12 mouse cellular contexts compared by ENCODE assay signal in the genomic region with DNA sequence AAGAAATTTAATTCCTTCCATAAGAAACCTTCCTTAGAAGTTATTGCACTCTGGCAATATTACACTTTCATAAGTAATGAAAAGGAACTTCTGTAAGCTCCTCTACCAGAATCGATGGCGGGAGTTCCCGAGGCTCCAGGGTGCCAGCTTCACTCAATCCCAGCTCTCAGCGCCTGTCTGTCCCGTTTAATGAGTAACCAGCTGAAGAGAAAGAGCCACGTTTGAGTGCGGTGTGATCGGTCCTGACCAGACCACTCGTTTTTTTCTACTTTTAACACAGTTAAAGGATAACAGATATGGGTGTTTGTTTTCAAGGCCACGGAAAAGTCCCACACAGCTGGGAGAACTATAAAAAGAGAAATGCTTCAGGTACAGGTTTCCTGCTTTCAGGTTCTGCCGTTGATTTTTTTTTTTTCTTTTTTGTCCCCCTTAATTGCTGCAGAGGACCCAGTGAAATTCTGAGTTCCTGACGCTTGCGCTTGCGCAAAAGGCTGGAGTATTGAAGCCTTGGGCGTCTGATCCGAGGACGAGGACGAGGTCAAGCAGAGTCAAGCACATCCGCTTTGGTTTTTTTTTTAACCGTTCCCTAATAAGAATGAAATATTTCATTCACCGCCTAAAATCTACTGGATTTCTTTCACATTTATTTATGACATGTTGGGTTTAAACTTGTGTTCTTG. TPM values are rescaled to one million over a fixed set of nuclear protein-coding genes. Genes with fewer than 3 reads are reported as not detected.
DNase-seq lines count a peak whose midpoint lies in the region; ATAC-seq and TF ChIP-seq lines count a peak whose summit lies in the region.
"Had no signal": no experiment of that assay in that cellular context is flagged by ENCODE, and none has a peak within 500 bp of the region (broad histone marks: within the 10 kb centered on the region; RNA-seq: fewer than 3 reads in every experiment).

No protein-coding gene starts in this region.

- H3K4me2 ChIP-seq in lung, embryonic 16.5 days (ENCODE audit: low read depth, low read length), result peak overlapping the region; percentile 39
- peak overlapping the region; percentile 15 for H3K4me2 ChIP-seq in intestine, embryonic 16.5 days (ENCODE audit: low read depth, low read length)
- peak overlapping the region; percentile 40 for H3K4me2 ChIP-seq in stomach, postnatal 0 days (replicated peaks; ENCODE audit: low read depth)
- no peak overlapping the region for H3K4me2 ChIP-seq in forebrain, embryonic 14.5 days (ENCODE audit: low read length)
- H3K4me2 ChIP-seq: embryonic facial prominence, embryonic 15.5 days; midbrain, embryonic 12.5 days had no signal

- TF ChIP-seq CTCF in lung, adult 2 months (IDR thresholded peaks at IDR 0.05; ENCODE audit: insufficient read depth, low read length), result no peak
- TF ChIP-seq CTCF in stomach, postnatal 0 days (IDR thresholded peaks at IDR 0.05; ENCODE audit: low read depth), result no peak

- H3K36me3 ChIP-seq in lung, embryonic 16.5 days (ENCODE audit: control insufficient read depth, insufficient read depth, low read length), result no peaks in the 10 kb centered on the region
- no peaks in the 10 kb centered on the region for H3K36me3 ChIP-seq in intestine, embryonic 16.5 days (ENCODE audit: control insufficient read depth, insufficient read depth, low read length)
- no peaks in the 10 kb centered on the region for H3K36me3 ChIP-seq in stomach, postnatal 0 days (ENCODE audit: control insufficient read depth, insufficient read depth, low read length)
- no peaks in the 10 kb centered on the region for H3K36me3 ChIP-seq in forebrain, embryonic 14.5 days (ENCODE audit: control insufficient read depth, insufficient read depth, low read length)
- H3K36me3 ChIP-seq: embryonic facial prominence, embryonic 15.5 days; midbrain, embryonic 12.5 days had no signal

- 37% methylated on average over 21 of the region's 21 CpGs for WGBS in lung, embryonic 16.5 days
- WGBS in lung, adult 2 months, result 48% methylated on average over 21 of the region's 21 CpGs
- 41% methylated on average over 21 of the region's 21 CpGs for WGBS in intestine, embryonic 16.5 days
- 41% methylated on average over 21 of the region's 21 CpGs for WGBS in stomach, postnatal 0 days
- 71% methylated on average over 21 of the region's 21 CpGs for WGBS in forebrain, embryonic 14.5 days

- TF ChIP-seq POLR2A in lung, adult 2 months (IDR thresholded peaks at IDR 0.05; ENCODE audit: borderline replicate concordance, extremely low read depth, low read depth, low read length), result no peak

- H3K4me3 ChIP-seq in lung, embryonic 16.5 days (ENCODE audit: low read length), result peak overlapping the region; percentile 24; the same call in 1 of the 2 replicates
- no peak overlapping the region for H3K4me3 ChIP-seq in lung, adult 2 months (replicated peaks; ENCODE audit: extremely low read depth, low read depth, low read length)
- peak overlapping the region; percentile 28 for H3K4me3 ChIP-seq in intestine, embryonic 16.5 days (ENCODE audit: low read length)
- H3K4me3 ChIP-seq in stomach, postnatal 0 days (ENCODE audit: low read depth, low read length), result no peak overlapping the region
- H3K4me3 ChIP-seq in forebrain, embryonic 14.5 days (ENCODE audit: low read depth, low read length), result no peak overlapping the region
- H3K4me3 ChIP-seq: embryonic facial prominence, embryonic 15.5 days; midbrain, embryonic 12.5 days had no signal

- H3K27ac ChIP-seq in lung, embryonic 16.5 days (ENCODE audit: low read length), result peak overlapping the region; percentile 70
- H3K27ac ChIP-seq in intestine, embryonic 16.5 days (ENCODE audit: low read length), result peak overlapping the region; percentile 60
- no peak overlapping the region for H3K27ac ChIP-seq in stomach, postnatal 0 days (replicated peaks)
- H3K27ac ChIP-seq in forebrain, embryonic 14.5 days (ENCODE audit: low read depth, low read length), result no peak overlapping the region
- H3K27ac ChIP-seq: embryonic facial prominence, embryonic 15.5 days; midbrain, embryonic 12.5 days had no signal

- no peak for DNase-seq in lung, adult 2 months
- DNase-seq in kidney, postnatal 36 days, result peak; percentile 71 to 87
- peak; percentile 33 for DNase-seq in stomach, postnatal 0 days (ENCODE audit: low spot score)
- no peak for DNase-seq in forebrain, embryonic 14.5 days (ENCODE audit: low spot score)
- DNase-seq in spleen, postnatal 36 days (ENCODE audit: low spot score in 2 of 2), result no peak
- no peak for DNase-seq in right cerebral cortex, postnatal 25 days
- DNase-seq: gastrocnemius, postnatal 14 days; layer of hippocampus, postnatal 36 days had no signal

- H3K9me3 ChIP-seq in lung, embryonic 16.5 days (ENCODE audit: control insufficient read depth, low read length), result no peaks in the 10 kb centered on the region
- no peaks in the 10 kb centered on the region for H3K9me3 ChIP-seq in intestine, embryonic 16.5 days (ENCODE audit: control insufficient read depth, low read length)
- H3K9me3 ChIP-seq in stomach, postnatal 0 days (ENCODE audit: control insufficient read depth, low read length), result no peaks in the 10 kb centered on the region
- H3K9me3 ChIP-seq in forebrain, embryonic 14.5 days (replicated peaks; ENCODE audit: control insufficient read depth, low read length), result no peaks in the 10 kb centered on the region
- H3K9me3 ChIP-seq: embryonic facial prominence, embryonic 15.5 days; midbrain, embryonic 12.5 days had no signal

- TF ChIP-seq EP300 in stomach, postnatal 0 days (optimal IDR thresholded peaks at IDR 0.05), result no peak

- no peak; the same call in 1 of the 2 replicates for ATAC-seq in lung, embryonic 16.5 days (ENCODE audit: low read depth)
- peak; percentile 93 for ATAC-seq in intestine, embryonic 16.5 days
- no peak for ATAC-seq in stomach, postnatal 0 days (ENCODE audit: low FRiP score, low TSS enrichment)
- no peak for ATAC-seq in forebrain, embryonic 14.5 days

- H3K9ac ChIP-seq in lung, embryonic 16.5 days (ENCODE audit: low read length), result peak overlapping the region; percentile 34; the same call in 1 of the 2 replicates
- H3K9ac ChIP-seq in intestine, embryonic 16.5 days (ENCODE audit: low read depth, low read length), result peak overlapping the region; percentile 25; the same call in 1 of the 2 replicates
- H3K9ac ChIP-seq in stomach, postnatal 0 days (ENCODE audit: low read length), result no peak overlapping the region
- no peak overlapping the region for H3K9ac ChIP-seq in forebrain, embryonic 14.5 days (ENCODE audit: low read length)
- H3K9ac ChIP-seq: embryonic facial prominence, embryonic 15.5 days; midbrain, embryonic 12.5 days had no signal

- peaks cover 8% of the 10 kb centered on the region; the same call in 1 of the 2 replicates for H3K4me1 ChIP-seq in lung, embryonic 16.5 days (replicated peaks; ENCODE audit: control insufficient read depth, insufficient read depth, low read length)
- no peaks in the 10 kb centered on the region; the same call in 1 of the 2 replicates for H3K4me1 ChIP-seq in lung, adult 2 months (ENCODE audit: control insufficient read depth, insufficient read depth, low read length)
- peaks cover 3% of the 10 kb centered on the region; the same call in 1 of the 2 replicates for H3K4me1 ChIP-seq in intestine, embryonic 16.5 days (ENCODE audit: control insufficient read depth, insufficient read depth, low read length)
- no peaks in the 10 kb centered on the region for H3K4me1 ChIP-seq in stomach, postnatal 0 days (replicated peaks; ENCODE audit: control insufficient read depth, insufficient read depth)
- no peaks in the 10 kb centered on the region for H3K4me1 ChIP-seq in forebrain, embryonic 14.5 days (ENCODE audit: control insufficient read depth, insufficient read depth, low read length)
- H3K4me1 ChIP-seq: midbrain, embryonic 12.5 days had no signal

- no peaks in the 10 kb centered on the region for H3K27me3 ChIP-seq in lung, embryonic 16.5 days (ENCODE audit: control insufficient read depth, insufficient read depth, low read depth, low read length)
- H3K27me3 ChIP-seq in intestine, embryonic 16.5 days (replicated peaks; ENCODE audit: control insufficient read depth, insufficient read depth, low read length), result no peaks in the 10 kb centered on the region
- H3K27me3 ChIP-seq in stomach, postnatal 0 days (ENCODE audit: control insufficient read depth, insufficient read depth, low read length), result no peaks in the 10 kb centered on the region
- no peaks in the 10 kb centered on the region for H3K27me3 ChIP-seq in forebrain, embryonic 14.5 days (replicated peaks; ENCODE audit: control insufficient read depth, insufficient read depth, low read length)
- H3K27me3 ChIP-seq: embryonic facial prominence, embryonic 15.5 days; midbrain, embryonic 12.5 days had no signal

RNA-seq across cellular contexts. Expression of a gene that starts 25.5 kb away (rescaled TPM):
- polyA plus RNA-seq in lung, embryonic 16.5 days (2015; fragmentation: Nextera tagmentation; extraction: Ambion mirVana), result 24.3 and 31.5 TPM in 2 replicates
- 23.6 and 28.9 TPM in 2 replicates for polyA plus RNA-seq in lung, adult 2 months (2012; rRNA removed)
- 16.2 and 16.7 TPM in 2 replicates for polyA plus RNA-seq in intestine, embryonic 16.5 days (2015; fragmentation: Nextera tagmentation; extraction: Ambion mirVana)
- 13.9 and 15.8 TPM in 2 replicates for polyA plus RNA-seq in stomach, postnatal 0 days (2015; fragmentation: Nextera tagmentation; extraction: Ambion mirVana)
- polyA plus RNA-seq in forebrain, embryonic 14.5 days (2014; fragmentation: Nextera tagmentation; extraction: Ambion mirVana), result 50.0 and 50.7 TPM in 2 replicates

Comparison
In these comparisons a context has a peak if more than half of its experiments do, and no peak if none do; other contexts are left out.
1. H3K4me3 ChIP-seq: peak in lung, embryonic 16.5 days (single experiment) and intestine, embryonic 16.5 days (single experiment); none in lung, adult 2 months (single experiment), stomach, postnatal 0 days (single experiment) and forebrain, embryonic 14.5 days (single experiment).
2. H3K27ac ChIP-seq: peak in lung, embryonic 16.5 days (single experiment) and intestine, embryonic 16.5 days (single experiment); none in stomach, postnatal 0 days (single experiment) and forebrain, embryonic 14.5 days (single experiment).
3. H3K9ac ChIP-seq: peak in lung, embryonic 16.5 days (single experiment) and intestine, embryonic 16.5 days (single experiment); none in stomach, postnatal 0 days (single experiment) and forebrain, embryonic 14.5 days (single experiment).
4. DNase-seq: peak in kidney, postnatal 36 days (2 of 2) and stomach, postnatal 0 days (single experiment); none in lung, adult 2 months (single experiment), forebrain, embryonic 14.5 days (single experiment), spleen, postnatal 36 days (0 of 2) and right cerebral cortex, postnatal 25 days (single experiment).